In genomic region chr17:28016056-28016797, GRCm38 (mm10) we compare ENCODE assay signal across 8 mouse cellular contexts.
DNase-seq lines count a peak whose midpoint lies in the region; ATAC-seq lines count a peak whose summit lies in the region.

No protein-coding gene starts in this region.

- no peaks in the 10 kb centered on the region for H3K9me3 ChIP-seq in limb, embryonic 10.5 days (replicated peaks)
- no peaks in the 10 kb centered on the region for H3K9me3 ChIP-seq in midbrain, embryonic 14.5 days (ENCODE audit: control insufficient read depth, low read length)

- no peak; the same call in 1 of the 2 replicates for ATAC-seq in cerebellum, adult (ENCODE audit: insufficient number of reproducible peaks, low FRiP score, low TSS enrichment)
- no peak for ATAC-seq in midbrain, embryonic 14.5 days (ENCODE audit: low FRiP score, low TSS enrichment)

- peak; percentile 78 for DNase-seq in cerebellum, adult 11-12 months
- DNase-seq in cerebellum, adult 9-10 months, result peak; percentile 79
- peak; percentile 64 to 68 for DNase-seq in heart, postnatal 14 days
- no peak for DNase-seq in limb, embryonic 10.5 days (ENCODE audit: low spot score)
- no peak for DNase-seq in midbrain, embryonic 14.5 days
- DNase-seq in left cerebral cortex, adult 11 months (ENCODE audit: low spot score), result no peak
- no peak for DNase-seq in gastrocnemius, postnatal 10 days

- no peak overlapping the region for H3K4me3 ChIP-seq in limb, embryonic 10.5 days
- H3K4me3 ChIP-seq in midbrain, embryonic 14.5 days (replicated peaks; ENCODE audit: low read depth, low read length), result no peak overlapping the region

- intact Hi-C loops in heart, postnatal 14 days (cut with DNase I), result no loop called here

- H3K27me3 ChIP-seq in limb, embryonic 10.5 days (ENCODE audit: low read depth, poor library complexity, severe bottlenecking), result no peaks in the 10 kb centered on the region
- no peaks in the 10 kb centered on the region for H3K27me3 ChIP-seq in midbrain, embryonic 14.5 days (ENCODE audit: control insufficient read depth, insufficient read depth, low read length)

- H3K4me2 ChIP-seq in midbrain, embryonic 14.5 days (ENCODE audit: low read length), result no peak overlapping the region

- H3K36me3 ChIP-seq in limb, embryonic 10.5 days, result peaks cover 17% of the 10 kb centered on the region
- 0 out of 2 replicates have a peak, but pooled peaks cover 3% of the 10 kb centered on the region for H3K36me3 ChIP-seq in midbrain, embryonic 14.5 days (ENCODE audit: control insufficient read depth, insufficient read depth, low read length)

- peaks cover 66% of the 10 kb centered on the region for H3K4me1 ChIP-seq in limb, embryonic 10.5 days
- H3K4me1 ChIP-seq in midbrain, embryonic 14.5 days (ENCODE audit: control insufficient read depth, insufficient read depth, low read length), result peaks cover 38% of the 10 kb centered on the region

- 86% methylated on average over 8 of the region's 8 CpGs for WGBS in limb, embryonic 10.5 days
- 85% methylated on average over 8 of the region's 8 CpGs for WGBS in midbrain, embryonic 14.5 days

- H3K27ac ChIP-seq in limb, embryonic 10.5 days, result peak overlapping the region; percentile 51
- H3K27ac ChIP-seq in midbrain, embryonic 14.5 days (replicated peaks; ENCODE audit: low read depth, low read length), result peak overlapping the region; percentile 13; the same call in 1 of the 2 replicates

- H3K9ac ChIP-seq in midbrain, embryonic 14.5 days (replicated peaks; ENCODE audit: low read length), result no peak overlapping the region

Comparison
In these comparisons a context has a peak if more than half of its experiments do, and no peak if none do; other contexts are left out.
1. DNase-seq: peak in cerebellum, adult 11-12 months (single experiment), cerebellum, adult 9-10 months (single experiment) and heart, postnatal 14 days (2 of 2); none in limb, embryonic 10.5 days (single experiment), midbrain, embryonic 14.5 days (single experiment), left cerebral cortex, adult 11 months (single experiment) and gastrocnemius, postnatal 10 days (single experiment).